Mouse (Mus musculus): ENCODE measurements at regions not wholly inside any gene's neighbourhood (a gene's known extent, or its start where the extent isn't known, plus 50 kb on each side); places are given as distances from the start of the nearest gene placed in this dataset.

- H3K79me2 ChIP-seq (replicated peaks; ENCODE audit: control insufficient read depth, extremely low read depth, insufficient read depth, poor library complexity, severe bottlenecking): no peaks in the 10 kb centered on the region
- no peak overlapping the region for H3K9ac ChIP-seq (ENCODE audit: insufficient read depth, low read depth)
- no peak overlapping the region for H3K27ac ChIP-seq (ENCODE audit: insufficient read depth, low read depth)
- no peaks in the 10 kb centered on the region for H3K27me3 ChIP-seq (replicated peaks)
- H3K9me3 ChIP-seq (replicated peaks; ENCODE audit: low read length): no peaks in the 10 kb centered on the region
- dilution Hi-C loops (cut with MboI; ENCODE audit: extremely low pct_ligation_motif_present, extremely low pct_unique_long_range_greater_than_20kb, low sequenced_read_pairs): no loop called here
- no peak overlapping the region for H3K4me2 ChIP-seq (ENCODE audit: insufficient read depth, low read depth, poor library complexity, severe bottlenecking)
- peak; percentile 9 for DNase-seq (ENCODE audit: extremely low read depth)
- H3K4me3 ChIP-seq (replicated peaks in 1 of 3; ENCODE audit: low read depth in 2 of 3, low read length in 2 of 3, poor library complexity in 1 of 3): no peak overlapping the region
- no peak for TF ChIP-seq ETS1 (conservative IDR thresholded peaks at IDR 0.05; ENCODE audit: low read depth, low read length)
- no peak for TF ChIP-seq JUN (IDR thresholded peaks at IDR 0.05; ENCODE audit: insufficient read depth, low read depth, low read length)
- no peak for TF ChIP-seq CTCF (conservative IDR thresholded peaks at IDR 0.05 in 1 of 2, IDR thresholded peaks at IDR 0.05 in 1 of 2; ENCODE audit: low read depth in 2 of 2, low read length in 2 of 2)
- in situ Hi-C loops (cut with MboI; ENCODE audit: low pct_ligation_motif_present, low pct_unique_long_range_greater_than_20kb, low sequenced_read_pairs): no loop called here
- no peaks in the 10 kb centered on the region for H3K36me3 ChIP-seq (replicated peaks in 1 of 2; ENCODE audit: control insufficient read depth in 1 of 2, insufficient read depth in 1 of 2, low read length in 1 of 2)
- H3K4me1 ChIP-seq (ENCODE audit: control insufficient read depth in 1 of 2, insufficient read depth in 2 of 2): peaks cover 0 to 3% of the 10 kb centered on the region in 2 experiments; a peak in 1 of 4 replicates
Measured at GRCm38 (mm10) chr12:58653751-58654150, 358.1 kb downstream of the Sec23a start.

DNA sequence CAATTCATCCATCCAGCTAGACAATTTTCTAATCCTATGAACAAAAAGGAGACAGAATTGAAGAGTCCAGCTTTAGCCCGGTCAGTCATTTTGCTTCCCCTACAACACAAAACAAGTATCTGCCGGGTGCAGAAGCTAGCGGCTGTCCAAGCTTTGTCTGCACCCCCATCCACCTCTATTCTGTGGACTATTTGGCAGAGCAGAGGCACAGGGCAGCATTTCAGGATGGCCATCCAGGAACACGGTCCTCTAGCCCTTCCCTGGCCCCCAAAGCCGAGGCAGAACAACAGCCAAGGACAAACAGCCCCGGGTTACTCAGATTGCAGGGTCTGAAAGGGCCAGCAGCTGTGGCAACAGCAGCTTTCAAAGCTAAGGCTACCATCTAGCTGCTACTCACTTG lies 358.6 kb downstream of the Sec23a start:
- no peak overlapping the region for H3K4me3 ChIP-seq (replicated peaks in 1 of 3; ENCODE audit: low read depth in 2 of 3, low read length in 2 of 3, poor library complexity in 1 of 3)
- in situ Hi-C loops (cut with MboI; ENCODE audit: low pct_ligation_motif_present, low pct_unique_long_range_greater_than_20kb, low sequenced_read_pairs): no loop called here

DNA sequence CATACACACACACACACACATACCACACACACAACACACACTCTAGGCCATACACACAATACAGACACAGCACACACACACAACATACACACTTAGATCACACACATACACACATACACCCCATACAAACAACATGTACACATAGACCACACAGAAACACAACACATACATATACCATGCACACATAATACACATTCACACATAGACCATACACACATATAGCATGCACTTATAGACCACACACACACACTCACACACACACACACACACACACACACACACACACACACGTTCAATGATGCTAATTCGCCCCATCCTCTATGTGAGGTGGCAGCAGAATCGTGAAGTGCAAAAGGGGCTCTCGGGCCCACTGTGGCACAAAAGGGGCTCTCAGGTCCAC lies 359.1 kb downstream of the Sec23a start:
- H3K9me3 ChIP-seq (replicated peaks; ENCODE audit: low read length): no peaks in the 10 kb centered on the region
- DNase-seq (ENCODE audit: extremely low read depth): no peak
- no peaks in the 10 kb centered on the region for H3K36me3 ChIP-seq (replicated peaks in 1 of 2; ENCODE audit: control insufficient read depth in 1 of 2, insufficient read depth in 1 of 2, low read length in 1 of 2)
- no peak overlapping the region for H3K4me3 ChIP-seq (replicated peaks in 1 of 3; ENCODE audit: low read depth in 2 of 3, low read length in 2 of 3, poor library complexity in 1 of 3)
- no peaks in the 10 kb centered on the region for H3K79me2 ChIP-seq (replicated peaks; ENCODE audit: control insufficient read depth, extremely low read depth, insufficient read depth, poor library complexity, severe bottlenecking)
- H3K27me3 ChIP-seq (replicated peaks): no peaks in the 10 kb centered on the region
- TF ChIP-seq MYC (IDR thresholded peaks at IDR 0.05; ENCODE audit: low read depth, low read length) (no peak), TBP (conservative IDR thresholded peaks at IDR 0.05; ENCODE audit: low read depth, low read length) (no peak), MAZ (IDR thresholded peaks at IDR 0.05; ENCODE audit: low read depth, low read length) (no peak), ELF1 (IDR thresholded peaks at IDR 0.05; ENCODE audit: low read depth, low read length) (no peak), PAX5 (IDR thresholded peaks at IDR 0.05; ENCODE audit: low read length) (no peak), BHLHE40 (IDR thresholded peaks at IDR 0.05; ENCODE audit: low read depth, low read length) (no peak), JUN (IDR thresholded peaks at IDR 0.05; ENCODE audit: insufficient read depth, low read depth, low read length) (no peak), CHD1 (IDR thresholded peaks at IDR 0.05; ENCODE audit: low read depth, low read length) (no peak), MXI1 (IDR thresholded peaks at IDR 0.05; ENCODE audit: low read depth, low read length) (no peak), EP300 (IDR thresholded peaks at IDR 0.05; ENCODE audit: low read length) (no peak), UBTF (IDR thresholded peaks at IDR 0.05; ENCODE audit: low read depth, low read length) (no peak), NELFE (IDR thresholded peaks at IDR 0.05; ENCODE audit: low read depth, low read length) (no peak), MAFK (IDR thresholded peaks at IDR 0.05; ENCODE audit: insufficient replicate concordance, low read length) (no peak), IRF4 (IDR thresholded peaks at IDR 0.05; ENCODE audit: low read depth, low read length) (no peak), ETS1 (conservative IDR thresholded peaks at IDR 0.05; ENCODE audit: low read depth, low read length) (no peak), SIN3A (IDR thresholded peaks at IDR 0.05; ENCODE audit: low read length) (no peak), ZKSCAN1 (IDR thresholded peaks at IDR 0.05; ENCODE audit: borderline replicate concordance, low read depth, low read length) (no peak)
- peaks cover 0 to 3% of the 10 kb centered on the region in 2 experiments; a peak in 1 of 4 replicates for H3K4me1 ChIP-seq (ENCODE audit: control insufficient read depth in 1 of 2, insufficient read depth in 2 of 2)
- dilution Hi-C loops (cut with MboI; ENCODE audit: extremely low pct_ligation_motif_present, extremely low pct_unique_long_range_greater_than_20kb, low sequenced_read_pairs): no loop called here
- no peak overlapping the region for H3K4me2 ChIP-seq (ENCODE audit: insufficient read depth, low read depth, poor library complexity, severe bottlenecking)
- in situ Hi-C loops (cut with MboI; ENCODE audit: low pct_ligation_motif_present, low pct_unique_long_range_greater_than_20kb, low sequenced_read_pairs): no loop called here
- no peak overlapping the region for H3K27ac ChIP-seq (ENCODE audit: insufficient read depth, low read depth)
- no peak overlapping the region for H3K9ac ChIP-seq (ENCODE audit: insufficient read depth, low read depth)

More for the DNA sequence above, 358.6 kb downstream of the Sec23a start:
- H3K27me3 ChIP-seq (replicated peaks): no peaks in the 10 kb centered on the region
- H3K4me1 ChIP-seq (ENCODE audit: control insufficient read depth in 1 of 2, insufficient read depth in 2 of 2): peaks cover 0 to 3% of the 10 kb centered on the region in 2 experiments; a peak in 1 of 4 replicates
- no peaks in the 10 kb centered on the region for H3K9me3 ChIP-seq (replicated peaks; ENCODE audit: low read length)
- no peak overlapping the region for H3K4me2 ChIP-seq (ENCODE audit: insufficient read depth, low read depth, poor library complexity, severe bottlenecking)
- no peaks in the 10 kb centered on the region for H3K79me2 ChIP-seq (replicated peaks; ENCODE audit: control insufficient read depth, extremely low read depth, insufficient read depth, poor library complexity, severe bottlenecking)
- DNase-seq (ENCODE audit: extremely low read depth): no peak
- dilution Hi-C loops (cut with MboI; ENCODE audit: extremely low pct_ligation_motif_present, extremely low pct_unique_long_range_greater_than_20kb, low sequenced_read_pairs): no loop called here
- H3K36me3 ChIP-seq (replicated peaks in 1 of 2; ENCODE audit: control insufficient read depth in 1 of 2, insufficient read depth in 1 of 2, low read length in 1 of 2): no peaks in the 10 kb centered on the region
- TF ChIP-seq RCOR1 (conservative IDR thresholded peaks at IDR 0.05; ENCODE audit: low read depth, low read length) (no peak), JUND (conservative IDR thresholded peaks at IDR 0.05; ENCODE audit: low read depth, low read length) (no peak), MAX (IDR thresholded peaks at IDR 0.05; ENCODE audit: low read length) (no peak), ETS1 (conservative IDR thresholded peaks at IDR 0.05; ENCODE audit: low read depth, low read length) (no peak), UBTF (IDR thresholded peaks at IDR 0.05; ENCODE audit: low read depth, low read length) (no peak), TCF12 (IDR thresholded peaks at IDR 0.05; ENCODE audit: low read depth, low read length) (no peak), HCFC1 (IDR thresholded peaks at IDR 0.05; ENCODE audit: low read depth, low read length) (no peak), ELF1 (IDR thresholded peaks at IDR 0.05; ENCODE audit: low read depth, low read length) (no peak), MEF2A (IDR thresholded peaks at IDR 0.05; ENCODE audit: borderline replicate concordance, low read depth, low read length) (no peak), GABPA (IDR thresholded peaks at IDR 0.05; ENCODE audit: insufficient replicate concordance, low read depth, low read length) (no peak), USF2 (conservative IDR thresholded peaks at IDR 0.05; ENCODE audit: low read depth, low read length) (no peak), SMC3 (IDR thresholded peaks at IDR 0.05; ENCODE audit: low read depth, low read length) (no peak), CHD2 (IDR thresholded peaks at IDR 0.05; ENCODE audit: low read length) (no peak), BHLHE40 (IDR thresholded peaks at IDR 0.05; ENCODE audit: low read depth, low read length) (no peak), ZNF384 (IDR thresholded peaks at IDR 0.05; ENCODE audit: low read depth, low read length) (no peak), MYC (IDR thresholded peaks at IDR 0.05; ENCODE audit: low read depth, low read length) (no peak), MAFK (IDR thresholded peaks at IDR 0.05; ENCODE audit: insufficient replicate concordance, low read length) (no peak), ZMIZ1 (IDR thresholded peaks at IDR 0.05; ENCODE audit: low read depth, low read length) (no peak), POLR2AphosphoS2 (IDR thresholded peaks at IDR 0.05; ENCODE audit: low read depth, low read length) (no peak), MXI1 (IDR thresholded peaks at IDR 0.05; ENCODE audit: low read depth, low read length) (no peak)
- H3K9ac ChIP-seq (ENCODE audit: insufficient read depth, low read depth): no peak overlapping the region
- H3K27ac ChIP-seq (ENCODE audit: insufficient read depth, low read depth): no peak overlapping the region
